Mouse (Mus musculus) limb, embryonic 14.5 days (tissue): ENCODE measurements at regions not wholly inside any gene's neighbourhood (a gene's known extent, or its start where the extent isn't known, plus 50 kb on each side); places are given as distances from the start of the nearest gene placed in this dataset.

ENCODE experiments used
- ATAC-seq: fragments of 200-750 bp; cut with Nextera tagmentation; 2 replicates; pipeline ENCODE4 v1.8.0; 2017; ENCODE audit warnings: low read depth, moderate number of reproducible peaks, moderate TSS enrichment; ENCODE audit not compliant: low FRiP score
- DNase-seq: peaks from one replicate; pipeline ENCODE4 v3.0.0-alpha.2; 2015; ENCODE audit warnings: low spot score
- H3K27ac ChIP-seq: fragments of 300-500 bp; sonication (generic); replicated peaks from 2 replicates; pipeline ENCODE4 v1.5.1; 2014; ENCODE audit warnings: low read depth, mild to moderate bottlenecking, low read length, moderate library complexity, mixed read lengths
- H3K27me3 ChIP-seq: fragments of 300-500 bp; sonication (generic); 2 replicates; pipeline ENCODE4 v1.6.1; 2014; ENCODE audit warnings: low read length, mixed read lengths; ENCODE audit not compliant: control insufficient read depth, insufficient read depth
- H3K36me3 ChIP-seq: fragments of 300-500 bp; sonication (generic); 2 replicates; pipeline ENCODE4 v1.6.1; 2014; ENCODE audit warnings: mild to moderate bottlenecking, low read length, moderate library complexity, mixed read lengths; ENCODE audit not compliant: control insufficient read depth, insufficient read depth
- H3K4me1 ChIP-seq: fragments of 300-500 bp; sonication (generic); 2 replicates; pipeline ENCODE4 v1.6.1; 2014; ENCODE audit warnings: antibody characterized with exemption, low read length, mixed read lengths; ENCODE audit not compliant: control insufficient read depth, insufficient read depth
- H3K4me2 ChIP-seq: fragments of 300-500 bp; sonication (generic); replicated peaks from 2 replicates; pipeline ENCODE4 v1.6.1; 2014; ENCODE audit warnings: low read depth, mild to moderate bottlenecking, low read length, moderate library complexity; ENCODE audit not compliant: severe bottlenecking
- H3K4me3 ChIP-seq: fragments of 300-500 bp; sonication (generic); replicated peaks from 2 replicates; pipeline ENCODE4 v1.5.1; 2014; ENCODE audit warnings: low read length
- H3K9ac ChIP-seq: fragments of 300-500 bp; sonication (generic); 2 replicates; pipeline ENCODE4 v1.6.1; 2014; ENCODE audit warnings: mild to moderate bottlenecking, low read depth, low read length, moderate library complexity; ENCODE audit not compliant: severe bottlenecking
- H3K9me3 ChIP-seq: fragments of 300-500 bp; sonication (generic); 2 replicates; pipeline ENCODE4 v1.6.1; 2016; ENCODE audit warnings: low read length; ENCODE audit not compliant: control insufficient read depth
- POLR2A ChIP-seq: fragments of 200-500 bp; IDR thresholded peaks from 2 replicates; pipeline ENCODE4 v1.8.0; 2012; ENCODE audit warnings: inconsistent platforms, mild to moderate bottlenecking, moderate library complexity, borderline replicate concordance; ENCODE audit not compliant: insufficient read depth, insufficient read length; ENCODE audit errors: extremely low read depth
- WGBS: fragments of 180-500 bp; shearing (Covaris S2); extraction: QIAGEN DNeasy Blood & Tissue Kit; methylation state at CpG from one replicate; pipeline ENCODE4 v1.1.7; 2014; 5-methylcytosine and 5-hydroxymethylcytosine counted together

- Histone ChIP-seq H3K27me3 (no peaks in the 10 kb centered on the region), H3K4me1 (no peaks in the 10 kb centered on the region), H3K4me2 (no peak overlapping the region), H3K4me3 (no peak overlapping the region), H3K27ac (no peak overlapping the region), H3K9me3 (no peaks in the 10 kb centered on the region), H3K9ac (no peak overlapping the region), H3K36me3 (no peaks in the 10 kb centered on the region)
- no peak for TF ChIP-seq POLR2A
- ATAC-seq (no peak), DNase-seq (no peak)
- WGBS: 86% methylated on average over 6 of the region's 6 CpGs
These were observed 194.3 kb downstream of the Htr7 start for GRCm38 (mm10) chr19:35863049-35863448.

DNA sequence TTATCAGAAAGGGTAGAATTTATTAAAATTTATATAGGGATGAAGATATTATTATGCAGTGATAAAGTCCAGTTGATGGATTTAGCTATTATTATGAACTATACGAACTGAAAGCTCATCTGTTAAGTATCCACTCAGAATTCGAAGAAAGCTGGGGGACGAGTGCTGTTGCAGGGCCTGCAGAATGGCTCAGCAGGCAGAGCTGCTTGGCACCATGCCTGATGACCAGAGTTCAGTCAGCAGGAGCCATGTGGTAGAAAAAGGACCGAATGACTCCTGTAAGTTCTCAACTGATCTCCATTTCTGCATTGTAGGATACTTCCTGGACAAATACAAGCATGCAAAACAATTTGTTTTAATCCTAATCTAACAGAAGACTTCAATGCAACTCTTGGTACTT is 195.9 kb downstream of the Htr7 start:
- no peak overlapping the region for H3K4me2 ChIP-seq
- TF ChIP-seq POLR2A: no peak
- ATAC-seq: no peak
- H3K9ac ChIP-seq: no peak overlapping the region
- no peak overlapping the region for H3K27ac ChIP-seq
- H3K27me3 ChIP-seq: no peaks in the 10 kb centered on the region
- DNase-seq: no peak
- no peaks in the 10 kb centered on the region for H3K4me1 ChIP-seq
- H3K9me3 ChIP-seq: no peaks in the 10 kb centered on the region
- H3K36me3 ChIP-seq: no peaks in the 10 kb centered on the region
- WGBS: 64% methylated on average over 4 of the region's 4 CpGs
- H3K4me3 ChIP-seq: no peak overlapping the region

- 11% methylated on average over 4 of the region's 4 CpGs for WGBS
- Histone ChIP-seq H3K27ac (no peak overlapping the region), H3K4me2 (no peak overlapping the region), H3K4me1 (no peaks in the 10 kb centered on the region), H3K27me3 (no peaks in the 10 kb centered on the region), H3K4me3 (no peak overlapping the region), H3K9me3 (no peaks in the 10 kb centered on the region), H3K36me3 (no peaks in the 10 kb centered on the region), H3K9ac (no peak overlapping the region)
- no peak for TF ChIP-seq POLR2A
- ATAC-seq (0 out of 2 replicates have a peak, but pooled peaks have one; percentile 57), DNase-seq (peak; percentile 48)
These were observed 224.3 kb downstream of the Htr7 start for GRCm38 (mm10) chr19:35832992-35833391.

DNA sequence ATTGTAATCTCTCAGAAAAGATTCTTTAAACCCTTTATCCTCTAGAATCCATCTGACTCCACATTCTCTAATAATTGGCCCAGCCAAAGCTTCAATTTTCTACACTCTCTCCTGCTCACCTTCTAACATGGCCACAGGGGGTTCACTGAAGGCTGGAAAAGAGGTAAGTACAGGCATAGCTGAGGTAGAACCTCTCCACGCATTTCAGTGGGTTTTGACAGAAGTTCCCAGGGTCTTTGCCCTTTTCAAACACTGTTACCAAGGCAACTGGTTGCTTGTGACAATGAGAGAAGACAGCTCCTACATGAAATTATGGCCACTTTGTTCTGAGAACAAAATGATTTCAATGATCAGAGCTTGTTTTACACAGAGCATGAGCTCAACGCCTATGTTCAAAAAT is 231.2 kb downstream of the Htr7 start:
- no peak for DNase-seq
- no peaks in the 10 kb centered on the region for H3K9me3 ChIP-seq
- H3K36me3 ChIP-seq: no peaks in the 10 kb centered on the region
- H3K4me1 ChIP-seq: no peaks in the 10 kb centered on the region
- H3K4me2 ChIP-seq: no peak overlapping the region
- no peaks in the 10 kb centered on the region for H3K27me3 ChIP-seq
- ATAC-seq: no peak
- H3K27ac ChIP-seq: no peak overlapping the region
- no peak overlapping the region for H3K4me3 ChIP-seq
- 76% methylated on average over 2 of the region's 2 CpGs for WGBS
- TF ChIP-seq POLR2A: no peak
- no peak overlapping the region for H3K9ac ChIP-seq

GRCm38 (mm10) chr19:35819626-35820025 is 237.7 kb downstream of the Htr7 start:
- Histone ChIP-seq H3K27ac (no peak overlapping the region), H3K27me3 (no peaks in the 10 kb centered on the region), H3K4me2 (no peak overlapping the region), H3K4me1 (no peaks in the 10 kb centered on the region), H3K9ac (no peak overlapping the region), H3K36me3 (no peaks in the 10 kb centered on the region), H3K9me3 (no peaks in the 10 kb centered on the region), H3K4me3 (no peak overlapping the region)
- DNase-seq (no peak), ATAC-seq (no peak)
- TF ChIP-seq POLR2A: no peak
- 85% methylated on average over 1 of the region's 1 CpGs for WGBS

- DNase-seq: no peak
- 86% methylated on average over 3 of the region's 3 CpGs for WGBS
- ATAC-seq: no peak
- H3K36me3 ChIP-seq: no peaks in the 10 kb centered on the region
- no peak overlapping the region for H3K27ac ChIP-seq
- no peaks in the 10 kb centered on the region for H3K27me3 ChIP-seq
- no peak overlapping the region for H3K4me2 ChIP-seq
- H3K9ac ChIP-seq: no peak overlapping the region
- H3K9me3 ChIP-seq: no peaks in the 10 kb centered on the region
- H3K4me3 ChIP-seq: no peak overlapping the region
- no peak for TF ChIP-seq POLR2A
- H3K4me1 ChIP-seq: no peaks in the 10 kb centered on the region
These were observed 262.6 kb downstream of the Htr7 start for GRCm38 (mm10) chr19:35794661-35795060.
